Mouse (Mus musculus): ENCODE results near the gene Os9.
"Not testable (repeated sequence)": the region's sequence is repeated elsewhere in the genome, so short reads cannot be mapped to it uniquely, and the experiment has no call there.

Gene Os9

DNA sequence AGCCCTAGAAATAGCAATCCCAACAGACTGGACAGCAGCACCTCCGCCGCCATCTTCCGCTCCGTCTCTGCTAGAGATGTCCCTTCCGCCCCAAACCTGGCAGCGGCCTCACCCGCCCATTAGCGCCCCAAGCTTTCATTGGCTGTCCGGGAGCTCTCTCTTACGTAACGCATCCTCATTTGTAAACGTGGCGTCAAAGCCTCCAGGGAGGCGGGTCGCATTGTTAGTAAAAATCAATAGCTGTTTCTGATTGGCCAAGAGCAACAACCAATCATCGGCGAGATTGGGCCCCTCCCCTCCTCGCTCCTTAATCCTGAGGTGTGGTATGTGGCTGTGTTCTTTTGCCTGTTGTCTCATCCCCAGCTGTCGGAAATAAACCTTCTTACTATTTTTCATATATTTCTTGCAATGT is at the start of gene Os9:
Os9 (minus strand) TSS at position 66 of the 412 bp plus-strand sequence.
- DNase-seq = peak; percentile 96

DNA sequence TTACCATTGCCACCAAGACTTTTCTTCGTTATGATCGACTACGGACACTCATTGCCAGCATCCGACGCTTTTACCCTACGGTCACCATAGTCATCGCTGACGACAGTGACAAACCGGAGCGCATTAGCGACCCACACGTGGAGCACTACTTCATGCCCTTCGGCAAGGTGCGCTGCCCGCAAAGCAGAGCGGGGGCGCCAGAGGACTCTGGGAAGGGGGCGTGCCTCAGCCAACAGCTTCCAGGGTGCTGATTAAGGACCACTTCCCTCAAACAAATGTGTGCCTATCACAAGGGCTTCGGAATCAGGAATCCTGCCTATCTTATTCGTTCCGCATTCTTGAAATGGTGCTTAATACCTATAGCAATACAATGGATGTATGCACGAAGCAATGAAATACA is 49.1 kb upstream of the Os9 start:
- peak; percentile 46 for DNase-seq

DNA sequence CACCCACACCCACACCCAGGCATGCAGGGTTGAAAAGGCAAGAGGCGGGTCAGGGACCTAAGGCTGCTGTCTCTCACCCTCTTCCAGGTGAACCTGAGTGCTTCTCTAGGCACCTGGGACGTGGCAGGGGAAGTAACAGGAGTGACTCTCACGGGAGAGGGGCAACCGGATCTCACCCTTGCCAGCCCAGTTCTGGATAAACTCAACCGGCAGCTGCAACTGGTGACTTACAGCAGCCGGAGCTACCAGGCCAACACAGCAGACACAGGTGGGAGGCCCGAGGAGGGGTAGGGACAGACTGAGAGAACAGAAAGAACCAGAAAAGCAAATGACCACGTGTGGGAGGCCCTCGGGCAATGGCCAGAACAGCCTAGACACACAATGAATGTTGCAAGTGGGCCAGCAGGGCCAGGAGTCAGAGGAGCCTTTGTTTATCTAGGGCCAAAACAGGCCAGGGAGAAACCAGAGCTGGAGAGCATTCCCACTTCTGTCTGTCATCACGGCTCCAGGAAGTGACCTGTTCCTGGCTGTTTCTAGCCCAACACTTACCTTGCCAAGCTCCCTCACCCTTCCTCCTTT is 46.8 kb upstream of the Os9 start:
- DNase-seq = no peak

DNA sequence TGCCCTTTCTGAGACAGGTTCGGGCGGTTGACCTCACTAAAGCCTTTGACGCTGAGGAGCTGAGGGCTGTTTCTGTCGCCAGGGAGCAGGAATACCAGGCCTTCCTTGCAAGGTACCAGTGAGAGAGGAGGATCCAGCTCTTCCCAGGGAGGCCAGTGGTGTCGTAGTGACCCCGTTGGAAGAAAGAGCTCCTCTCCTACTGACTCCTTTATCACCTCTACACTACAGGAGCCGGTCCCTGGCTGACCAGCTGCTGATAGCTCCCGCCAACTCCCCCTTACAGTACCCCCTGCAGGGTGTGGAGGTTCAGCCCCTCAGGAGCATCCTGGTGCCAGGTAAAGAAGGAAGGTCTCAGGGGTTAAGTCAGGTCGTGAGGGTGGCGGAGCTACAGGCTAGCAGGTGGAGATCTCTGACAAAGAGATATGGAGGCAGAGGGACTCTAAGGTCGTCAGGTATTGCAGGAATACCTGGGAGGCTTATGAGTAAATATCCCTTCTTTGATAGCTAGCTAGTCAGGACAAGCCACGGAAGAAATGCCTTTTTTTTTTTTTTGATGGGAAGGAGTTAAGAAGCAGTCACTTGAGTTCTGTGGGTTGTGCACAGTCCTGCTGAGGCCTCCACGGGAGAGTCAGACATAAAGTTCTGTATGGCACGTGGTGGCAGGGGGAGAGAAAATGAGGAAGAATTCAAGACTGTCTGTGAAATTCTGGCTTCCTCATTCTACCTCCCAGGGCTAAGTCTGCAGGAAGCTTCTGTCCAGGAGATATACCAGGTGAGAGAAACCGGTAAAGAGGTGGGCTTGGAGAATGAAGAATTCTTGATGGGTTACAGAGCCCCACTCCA is 46.1 kb upstream of the Os9 start:
- DNase-seq = no peak

DNA sequence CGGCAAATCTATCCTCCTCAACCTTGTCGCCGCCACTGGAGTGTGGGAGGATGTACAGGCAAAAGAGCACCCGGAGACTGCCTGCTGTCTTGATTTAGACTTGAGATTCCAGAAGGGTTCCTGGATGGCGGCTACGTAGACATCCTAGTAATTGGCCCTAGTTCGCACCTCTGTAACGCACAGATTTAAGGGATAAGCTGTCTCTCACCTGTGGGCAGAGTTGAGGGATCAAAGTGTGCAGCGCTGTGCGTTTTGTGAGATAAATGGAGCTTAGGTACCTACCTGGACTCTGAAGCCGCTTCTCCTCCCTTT is 45.4 kb upstream of the Os9 start:
- no peak for DNase-seq

DNA sequence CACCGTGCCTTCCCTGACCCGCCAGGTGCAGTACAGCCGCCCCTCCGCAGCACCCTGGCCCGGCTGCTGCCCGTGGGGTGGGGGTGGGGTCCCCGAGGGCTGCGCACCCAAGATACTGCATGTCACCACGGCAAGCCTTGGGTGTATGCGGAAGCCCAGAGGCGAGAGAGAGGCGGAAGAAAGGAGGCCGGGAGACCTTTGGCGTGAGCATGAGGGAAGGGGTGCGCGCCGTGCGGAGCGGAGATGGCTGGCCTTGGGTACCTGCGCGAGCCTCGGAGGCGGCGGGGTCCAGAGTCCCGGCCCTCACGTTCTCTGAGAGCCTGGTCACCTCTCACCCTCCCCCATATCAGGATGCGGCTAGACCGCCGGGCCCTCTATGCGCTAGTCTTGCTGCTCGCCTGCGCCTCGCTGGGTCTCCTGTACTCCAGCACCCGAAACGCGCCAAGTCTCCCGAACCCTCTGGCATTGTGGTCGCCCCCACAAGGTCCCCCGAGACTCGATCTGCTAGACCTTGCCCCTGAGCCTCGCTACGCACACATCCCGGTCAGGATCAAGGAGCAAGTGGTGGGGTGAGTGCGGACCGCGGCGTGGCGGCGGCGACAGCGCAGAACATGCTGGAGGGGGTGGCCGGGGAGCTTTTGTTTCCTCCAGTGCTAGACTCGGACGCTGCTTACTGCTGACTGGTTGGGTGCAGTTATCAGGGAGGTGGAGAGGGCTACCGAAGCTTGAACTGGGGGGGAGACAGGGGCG is 44.9 kb upstream of the Os9 start:
- DNase-seq = peak; percentile 83

DNA sequence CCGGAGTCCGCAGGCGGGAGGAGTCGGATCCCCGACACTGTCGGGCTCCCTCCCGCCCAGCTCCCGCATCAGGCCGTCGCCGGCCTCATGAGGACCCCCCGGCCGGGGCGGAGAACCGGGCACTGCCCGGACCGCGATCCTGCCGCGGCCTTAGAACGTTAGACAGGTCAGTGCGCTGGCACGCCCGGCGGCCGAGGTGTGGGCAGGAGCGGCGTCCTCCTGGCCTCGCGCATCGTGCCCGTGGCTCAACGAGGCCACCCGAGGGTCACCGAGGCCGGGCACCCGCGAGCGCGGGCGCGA is 44.4 kb upstream of the Os9 start:
- DNase-seq = no peak

DNA sequence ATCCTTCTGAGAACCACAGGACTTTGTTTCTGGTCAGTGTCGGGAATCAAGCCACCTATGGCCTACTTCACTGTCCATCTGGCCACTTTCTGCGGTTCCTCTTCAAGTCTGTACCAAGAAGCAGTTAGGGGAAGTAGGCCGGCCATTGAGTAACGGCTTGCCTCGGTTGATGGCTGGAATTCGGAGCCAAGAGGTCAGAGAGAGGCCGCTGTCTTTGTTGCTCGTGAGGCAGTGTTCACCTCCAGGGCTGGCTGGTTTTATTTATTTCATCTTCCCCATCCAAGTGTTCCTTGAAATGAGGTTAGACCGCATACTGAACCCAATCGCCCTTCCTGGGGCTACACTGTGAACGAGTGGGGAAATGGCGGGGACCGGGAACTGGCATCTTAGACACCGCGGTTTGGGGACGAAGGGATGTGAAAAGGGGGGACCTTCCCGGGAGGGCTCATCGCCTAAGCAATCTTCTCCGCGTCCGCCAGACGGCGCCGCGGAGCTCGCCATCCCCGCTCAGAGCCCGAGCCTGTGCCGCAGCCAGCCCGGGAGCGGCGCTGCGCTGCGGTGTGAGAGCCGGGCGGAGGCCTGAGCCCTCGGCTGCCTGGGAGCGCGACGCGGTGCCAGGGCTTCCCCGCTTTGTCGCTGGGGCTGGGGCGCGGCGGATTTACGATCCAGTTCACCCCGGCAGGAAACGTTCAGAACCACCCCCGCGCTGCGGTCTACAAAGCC is 43.9 kb upstream of the Os9 start, which contains the start of gene B4galnt1:
B4galnt1 (plus strand) TSS at position 595 of the 723 bp plus-strand sequence.
- peak; percentile 86 for DNase-seq

DNA sequence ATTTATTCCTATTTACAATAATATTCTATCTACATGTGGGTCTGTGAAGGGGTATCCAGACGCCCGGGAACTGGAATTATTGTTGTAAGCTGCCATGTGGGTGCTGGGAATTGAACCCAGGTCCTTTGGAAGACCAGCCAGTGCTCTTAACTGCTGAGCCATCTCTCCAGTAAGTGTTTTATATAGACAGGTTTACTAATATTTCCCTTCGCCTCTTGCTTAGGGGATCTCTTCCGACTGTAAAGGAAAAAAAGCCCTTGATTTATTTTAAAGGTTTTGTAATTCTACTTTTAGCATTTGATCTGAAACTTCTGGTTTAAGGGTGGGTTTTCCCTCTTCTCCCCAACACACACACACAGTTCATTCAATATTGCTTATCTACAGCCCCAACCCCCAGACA is 43.3 kb upstream of the Os9 start:
- DNase-seq = no peak

DNA sequence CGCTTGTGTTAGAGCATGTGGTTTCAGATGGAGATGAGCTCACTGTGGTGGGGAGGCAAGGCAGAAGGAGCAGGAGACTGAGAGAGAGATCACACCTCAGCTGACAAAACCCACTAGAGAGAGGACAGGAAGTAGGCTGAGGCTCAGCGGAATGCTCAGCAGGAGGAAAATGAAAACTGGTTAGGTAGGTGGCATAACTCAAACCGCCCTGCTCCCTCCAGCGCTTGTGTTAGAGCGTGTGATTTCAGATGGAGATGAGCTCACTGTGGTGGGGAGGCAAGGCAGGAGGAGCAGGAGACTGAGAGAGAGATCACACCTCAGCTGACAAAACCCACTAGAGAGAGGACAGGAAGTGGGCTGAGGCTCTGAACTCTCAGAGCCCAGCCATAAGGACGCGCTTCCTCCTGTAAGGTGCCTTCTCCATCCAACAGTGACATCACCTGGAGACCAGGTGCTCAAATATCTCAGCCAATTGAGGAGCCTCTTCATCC is 41.9 kb upstream of the Os9 start:
- DNase-seq = peak; percentile 70

DNA sequence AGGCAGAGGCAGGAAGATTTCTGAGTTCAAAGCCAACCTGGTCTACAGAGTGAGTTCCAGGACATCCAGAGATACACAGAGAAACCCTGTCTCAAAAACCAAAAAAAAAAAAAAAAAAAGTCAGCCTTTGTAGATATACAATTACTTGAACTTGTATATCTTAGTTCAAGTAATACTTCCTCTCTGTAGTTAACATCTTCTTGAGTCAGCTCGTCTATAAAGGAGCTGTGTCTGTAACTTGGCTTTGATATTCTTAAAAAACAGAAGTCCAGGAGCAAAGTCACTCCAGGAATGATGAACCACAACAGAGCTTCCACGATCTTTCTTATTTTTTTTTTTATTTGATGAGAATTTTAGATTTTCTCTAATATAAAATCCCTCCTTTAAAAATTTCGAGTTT is 39.8 kb upstream of the Os9 start:
- no peak for DNase-seq

DNA sequence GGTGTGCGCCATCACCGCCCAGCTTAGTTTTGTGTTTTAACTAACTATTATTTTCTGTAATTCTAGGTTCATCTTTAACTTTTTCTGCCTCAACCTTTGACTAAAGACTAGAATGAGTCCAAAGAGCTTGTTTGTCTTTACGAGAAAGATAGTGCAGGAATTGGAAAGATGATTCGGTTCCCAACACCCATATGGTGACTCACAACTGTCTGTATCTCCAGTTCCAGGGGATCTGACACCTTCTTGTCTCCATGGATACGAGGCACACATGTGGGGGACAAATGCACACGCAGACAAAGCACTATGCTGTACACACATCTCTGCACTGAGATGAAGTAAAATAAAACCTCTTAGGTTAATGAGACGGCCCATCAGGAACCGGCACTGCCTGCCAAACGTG is 39.1 kb upstream of the Os9 start:
- no peak for DNase-seq

DNA sequence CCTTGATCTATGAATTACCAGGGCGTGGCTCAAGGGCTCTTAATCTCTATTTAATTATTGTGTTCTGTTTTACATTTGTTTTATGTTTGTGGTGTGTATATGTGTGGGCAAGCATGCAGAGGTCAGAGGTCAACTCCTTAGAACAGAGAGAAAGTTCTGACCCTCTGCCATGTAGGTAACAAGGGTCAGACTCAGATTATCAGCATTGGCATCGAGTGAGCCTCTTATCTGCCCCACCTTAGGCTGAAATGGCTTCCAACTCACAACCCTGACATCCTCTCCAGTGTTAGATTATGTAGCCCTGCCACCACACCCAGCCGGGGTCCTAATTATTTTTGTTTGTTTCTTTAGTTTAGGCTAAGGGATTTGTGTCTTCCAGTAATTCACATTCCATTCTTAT is 37.5 kb upstream of the Os9 start:
- DNase-seq = no peak

DNA sequence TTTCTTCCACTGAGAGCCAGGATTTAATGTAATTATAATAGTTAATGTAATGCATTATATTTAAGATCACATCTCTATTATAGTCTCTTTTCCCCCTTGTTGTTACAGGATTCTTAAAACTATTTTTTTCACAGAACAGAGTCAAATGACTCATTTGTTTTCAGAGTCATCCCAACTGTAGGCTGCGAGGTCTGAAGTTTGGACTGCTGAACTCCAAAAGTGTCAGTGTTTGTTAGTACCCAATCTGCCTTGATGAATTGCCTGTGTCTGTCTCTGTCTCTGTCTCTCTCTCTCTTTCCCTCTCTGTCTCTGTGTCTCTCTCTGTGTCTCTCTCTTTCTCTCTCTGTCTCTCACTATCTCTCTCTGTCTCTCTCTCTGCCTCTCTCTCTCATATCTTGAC is 35.6 kb upstream of the Os9 start:
- DNase-seq = no peak

DNA sequence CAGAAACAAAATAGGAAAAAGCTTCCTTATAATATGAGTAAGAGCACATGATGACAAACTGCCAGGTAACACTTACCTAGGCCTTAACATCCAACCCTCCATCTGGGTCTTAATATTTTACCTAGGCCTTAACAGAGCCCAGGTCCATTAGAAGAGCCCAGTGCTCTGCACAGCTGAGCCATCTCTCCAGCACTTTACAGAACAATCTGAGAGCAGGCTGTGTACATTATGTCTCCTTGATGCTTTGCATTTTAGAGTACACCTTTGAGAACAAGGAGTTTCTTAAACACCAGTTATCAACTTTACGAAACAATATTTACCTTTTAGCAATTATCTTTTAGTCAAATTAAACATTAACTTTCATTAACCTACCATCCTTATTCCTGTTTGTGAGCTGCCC is 35.2 kb upstream of the Os9 start:
- no peak for DNase-seq

DNA sequence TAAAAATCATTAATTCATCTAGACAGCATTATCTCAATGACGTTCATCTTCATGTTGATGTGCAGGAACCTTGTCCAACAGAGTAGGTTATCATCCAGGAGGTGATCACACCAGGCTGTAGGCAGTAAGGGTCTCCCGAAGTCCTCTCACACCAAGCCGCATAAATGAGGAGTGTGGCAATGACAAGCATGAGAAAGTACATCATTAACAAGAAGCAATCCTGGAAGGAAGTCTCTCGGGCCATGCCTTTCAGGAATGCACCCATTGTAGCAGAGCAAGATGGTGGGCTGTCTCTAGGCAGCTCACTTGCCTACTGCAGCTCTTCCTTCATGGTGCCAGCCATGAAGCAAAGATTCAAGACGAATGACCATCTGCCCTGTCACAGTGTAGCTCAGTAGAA is 33.7 kb upstream of the Os9 start:
- DNase-seq = no peak

DNA sequence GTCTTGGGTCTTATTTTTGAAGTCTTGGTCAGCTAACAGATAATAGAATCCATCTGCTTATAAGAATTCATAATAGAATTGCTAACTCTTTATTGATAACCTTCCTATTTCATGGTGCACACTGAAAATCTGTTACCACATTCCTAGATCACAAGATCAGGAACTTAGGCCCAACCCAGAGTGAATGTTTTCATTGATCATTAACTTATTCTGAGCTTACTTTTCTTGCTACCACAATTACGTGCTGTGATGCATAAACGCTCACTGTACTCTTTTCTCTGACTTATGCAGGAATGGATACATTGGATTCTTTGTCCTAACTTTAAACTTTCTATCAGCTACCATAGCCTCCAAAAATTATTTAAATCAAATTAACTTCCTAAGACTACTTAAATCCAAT is 33.3 kb upstream of the Os9 start:
- DNase-seq = no peak

DNA sequence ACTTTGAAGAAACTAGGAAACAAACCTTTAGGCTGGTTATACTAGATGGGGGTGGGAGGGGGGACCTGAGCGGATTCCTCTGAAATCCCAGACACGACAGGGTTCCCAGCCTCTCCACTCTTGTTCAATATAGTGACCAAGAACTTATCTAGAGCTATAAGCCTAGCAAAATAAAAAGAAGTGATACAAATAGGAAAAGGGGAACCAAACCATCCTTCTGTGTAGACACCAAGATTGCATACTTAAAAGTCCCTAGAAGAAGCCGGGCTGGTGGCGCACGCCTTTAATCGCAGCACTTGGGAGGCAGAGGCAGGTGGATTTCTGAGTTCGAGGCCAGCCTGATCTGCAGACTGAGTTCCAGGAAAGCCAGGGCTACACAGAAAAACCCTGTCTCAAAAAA is 32.4 kb upstream of the Os9 start:
- no peak for DNase-seq

DNA sequence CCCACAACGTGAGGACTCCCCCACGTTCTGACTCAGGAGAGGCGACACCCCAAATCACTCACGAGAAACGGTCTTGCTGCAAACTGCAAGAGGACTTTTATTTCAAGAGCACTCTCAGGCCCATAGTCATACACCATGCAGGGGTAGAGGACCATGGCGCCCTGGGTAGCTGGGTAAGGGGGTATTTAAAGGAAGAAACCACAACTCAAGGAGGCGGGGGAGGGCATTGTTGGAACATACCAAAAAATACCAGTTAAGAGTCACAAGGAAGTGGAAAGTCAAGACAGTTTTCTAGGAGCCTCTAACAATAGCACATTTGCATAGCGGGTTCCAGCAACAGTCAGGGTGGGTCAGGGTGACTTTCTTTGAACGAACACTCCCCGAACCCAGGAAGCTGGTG is 31.6 kb upstream of the Os9 start:
- not testable (repeated sequence) for DNase-seq

DNA sequence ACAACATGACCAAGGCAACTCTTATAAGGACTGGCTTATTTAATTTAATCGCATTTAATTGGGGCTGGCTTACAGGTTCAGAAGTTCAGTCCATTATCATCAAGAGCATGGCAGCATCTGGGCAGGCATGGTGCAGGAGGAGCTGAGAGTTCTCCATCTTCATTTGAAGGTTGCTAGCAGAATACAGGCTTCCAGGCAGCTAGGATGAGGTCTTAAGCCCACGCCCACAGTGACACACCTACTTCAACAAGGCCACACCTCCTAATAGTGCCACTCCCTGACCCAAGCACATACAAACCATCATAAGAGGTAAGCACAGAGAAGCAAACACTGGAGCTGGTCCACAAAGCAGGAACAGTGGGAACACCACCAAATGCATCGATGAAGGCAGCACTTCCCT is 30.3 kb upstream of the Os9 start:
- DNase-seq = not testable (repeated sequence)

DNA sequence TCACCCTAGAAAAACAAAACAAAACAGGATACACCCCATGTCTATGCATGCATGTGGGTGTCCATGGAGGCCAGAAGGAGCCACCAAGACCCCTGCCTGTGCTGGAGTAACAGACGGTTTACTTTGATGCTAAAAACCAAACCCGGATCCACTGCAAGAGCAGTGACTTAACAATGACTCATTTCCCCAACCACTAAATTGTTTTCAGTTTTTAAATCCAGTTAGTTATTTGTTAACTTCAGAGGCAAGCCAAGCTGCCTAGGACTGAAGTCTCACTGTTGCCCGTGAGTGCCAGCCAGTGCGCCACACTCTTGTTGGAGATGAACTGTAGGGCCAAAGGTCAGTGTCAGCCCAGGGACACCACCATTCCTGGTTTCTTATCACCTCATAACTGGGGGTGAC is 29.5 kb upstream of the Os9 start:
- no peak for DNase-seq

DNA sequence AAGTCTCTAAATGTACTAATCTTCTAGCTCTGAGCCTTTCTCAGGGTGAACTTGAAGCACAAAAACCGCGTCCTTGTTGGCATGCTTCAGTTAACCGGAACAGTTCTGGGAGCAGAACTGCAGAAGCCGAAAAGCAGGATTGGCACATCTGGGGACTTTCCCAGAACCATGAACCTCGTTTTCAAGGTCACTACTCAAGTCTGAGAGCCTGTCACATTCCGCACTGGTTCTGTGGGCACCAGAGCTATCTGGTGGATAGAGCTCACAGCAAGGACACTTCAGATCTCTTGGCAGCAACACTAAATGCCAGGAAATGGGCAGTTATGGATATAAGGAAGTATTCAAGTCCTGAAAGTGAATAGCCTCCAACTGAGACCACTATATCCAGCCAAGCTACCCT is 26.2 kb upstream of the Os9 start:
- DNase-seq = no peak

DNA sequence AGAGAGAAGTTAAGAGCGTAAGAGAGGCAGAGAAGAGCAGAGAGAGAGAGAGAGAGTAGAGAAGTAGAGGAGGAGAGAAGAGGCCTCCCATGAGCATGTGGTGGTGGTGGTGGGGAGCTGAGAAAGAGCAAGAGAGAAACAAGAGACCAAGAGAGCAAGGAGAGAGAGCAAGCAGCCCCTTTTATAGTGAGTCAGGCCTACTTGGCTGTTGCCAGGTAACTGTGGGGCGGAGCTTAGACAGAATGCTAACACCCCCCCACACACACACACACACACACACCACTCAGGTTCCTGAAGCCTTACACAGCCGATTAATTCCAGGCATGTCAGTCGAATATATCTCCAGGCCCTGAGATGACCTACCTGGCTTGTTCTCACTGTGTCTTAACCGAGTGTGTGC is 24.4 kb upstream of the Os9 start:
- DNase-seq = no peak

DNA sequence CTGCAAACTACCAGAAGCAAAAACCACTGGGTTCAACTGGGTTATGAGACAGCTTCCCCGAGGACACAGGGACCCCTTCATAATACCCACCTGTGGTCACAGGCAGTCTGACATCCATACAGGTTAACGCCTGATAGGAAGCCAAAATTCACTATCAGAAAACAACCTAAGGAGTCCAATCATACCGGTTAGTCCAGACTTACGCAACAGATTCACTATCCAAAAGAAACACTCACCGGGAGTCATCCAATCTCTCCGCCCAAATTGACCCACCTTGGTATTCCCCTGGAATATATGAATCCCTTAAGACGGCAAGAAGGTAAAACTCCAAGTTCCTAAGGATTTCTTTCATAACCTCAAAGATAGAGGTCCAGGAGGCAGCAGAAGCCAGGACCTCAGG is 23.6 kb upstream of the Os9 start:
- no peak for DNase-seq
